Mouse (Mus musculus): Measurements from ENCODE around the gene Kctd20. TPM values are rescaled to one million over a fixed set of nuclear protein-coding genes. Genes with fewer than 3 reads are reported as not detected.

Gene Kctd20
- polyA plus RNA-seq, 1 experiment = 30.8 TPM

- H3K36me3 ChIP-seq (ENCODE audit: control insufficient read depth, insufficient read depth, low read length) = no peaks in the 10 kb centered on the region
- peaks cover 6% of the 10 kb centered on the region; the same call in 1 of the 2 replicates for H3K4me1 ChIP-seq (ENCODE audit: control insufficient read depth, insufficient read depth, low read length)
- peak; percentile 84 for DNase-seq
- TF ChIP-seq POLR2A (IDR thresholded peaks at IDR 0.05; ENCODE audit: low read depth, low read length) (no peak), CTCF (conservative IDR thresholded peaks at IDR 0.05; ENCODE audit: insufficient read depth, insufficient read length, low read depth, low read length) (peak; percentile 85)
- no peak overlapping the region for H3K4me3 ChIP-seq (ENCODE audit: insufficient read depth, low read depth, low read length)
- H3K27ac ChIP-seq (ENCODE audit: insufficient read depth, low read depth, low read length) = no peak overlapping the region
- H3K27me3 ChIP-seq (replicated peaks; ENCODE audit: control insufficient read depth, insufficient read depth, low read length) = no peaks in the 10 kb centered on the region
- WGBS = 9% methylated on average over 13 of the region's 13 CpGs
Observed at GRCm38 (mm10) chr17:28926380-28926779, 25.4 kb upstream of the Kctd20 start.

DNA sequence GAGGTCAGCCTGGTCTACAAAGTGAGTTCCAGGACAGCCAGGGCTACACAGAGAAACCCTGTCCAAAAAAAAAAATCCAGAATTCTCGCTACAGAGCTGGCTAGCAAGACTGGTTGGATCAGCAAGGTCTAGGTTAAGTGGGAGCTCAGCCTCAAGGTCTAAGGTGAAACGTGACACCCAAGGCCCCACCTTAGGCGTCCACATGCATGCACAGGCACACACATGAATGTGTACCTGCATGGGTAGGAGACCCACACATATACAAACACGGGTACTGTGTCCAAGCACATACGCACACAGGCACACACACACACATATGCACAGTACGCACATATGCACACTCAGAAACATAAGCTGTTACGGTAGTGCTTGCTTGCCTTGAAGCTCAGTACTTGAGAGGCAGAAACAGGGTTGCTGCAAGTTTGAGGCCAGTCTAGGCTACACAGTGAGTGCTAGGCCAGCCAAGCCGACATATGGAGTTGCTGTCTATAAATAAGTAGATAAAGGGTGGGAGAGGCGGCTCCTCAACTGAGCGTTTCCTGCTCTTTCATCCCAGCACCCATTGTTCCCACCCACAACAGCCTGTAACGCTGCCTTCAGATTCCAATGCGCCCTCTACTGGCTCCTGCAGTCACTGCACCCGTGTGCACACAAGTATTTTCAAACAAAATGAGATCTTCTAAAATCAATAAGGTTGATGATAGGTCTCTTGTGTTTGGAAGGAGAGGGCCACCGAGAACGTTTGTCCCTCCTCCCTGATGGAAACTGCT, 24.7 kb upstream of the Kctd20 start:
- Histone ChIP-seq H3K27ac (ENCODE audit: insufficient read depth, low read depth, low read length) (no peak overlapping the region), H3K4me3 (ENCODE audit: insufficient read depth, low read depth, low read length) (no peak overlapping the region), H3K36me3 (ENCODE audit: control insufficient read depth, insufficient read depth, low read length) (no peaks in the 10 kb centered on the region), H3K4me1 (ENCODE audit: control insufficient read depth, insufficient read depth, low read length) (peaks cover 6% of the 10 kb centered on the region; the same call in 1 of the 2 replicates), H3K27me3 (replicated peaks; ENCODE audit: control insufficient read depth, insufficient read depth, low read length) (no peaks in the 10 kb centered on the region)
- peak; percentile 66 for DNase-seq
- WGBS = 46% methylated on average over 15 of the region's 15 CpGs
- TF ChIP-seq POLR2A (IDR thresholded peaks at IDR 0.05; ENCODE audit: low read depth, low read length) (no peak), CTCF (conservative IDR thresholded peaks at IDR 0.05; ENCODE audit: insufficient read depth, insufficient read length, low read depth, low read length) (peak; percentile 83)

- WGBS = 52% methylated on average over 9 of the region's 9 CpGs
- no peaks in the 10 kb centered on the region for H3K36me3 ChIP-seq (ENCODE audit: control insufficient read depth, insufficient read depth, low read length)
- H3K4me3 ChIP-seq (ENCODE audit: insufficient read depth, low read depth, low read length) = no peak overlapping the region
- no peaks in the 10 kb centered on the region for H3K27me3 ChIP-seq (replicated peaks; ENCODE audit: control insufficient read depth, insufficient read depth, low read length)
- no peak overlapping the region for H3K27ac ChIP-seq (ENCODE audit: insufficient read depth, low read depth, low read length)
- H3K4me1 ChIP-seq (ENCODE audit: control insufficient read depth, insufficient read depth, low read length) = peaks cover 6% of the 10 kb centered on the region; the same call in 1 of the 2 replicates
- peak; percentile 43 for DNase-seq
- TF ChIP-seq POLR2A (IDR thresholded peaks at IDR 0.05; ENCODE audit: low read depth, low read length) (no peak), CTCF (conservative IDR thresholded peaks at IDR 0.05; ENCODE audit: insufficient read depth, insufficient read length, low read depth, low read length) (no peak)
Observed at GRCm38 (mm10) chr17:28928004-28928403, 23.7 kb upstream of the Kctd20 start.

- no peak overlapping the region for H3K4me3 ChIP-seq (ENCODE audit: insufficient read depth, low read depth, low read length)
- no peaks in the 10 kb centered on the region for H3K36me3 ChIP-seq (ENCODE audit: control insufficient read depth, insufficient read depth, low read length)
- TF ChIP-seq POLR2A (IDR thresholded peaks at IDR 0.05; ENCODE audit: low read depth, low read length) (no peak), CTCF (conservative IDR thresholded peaks at IDR 0.05; ENCODE audit: insufficient read depth, insufficient read length, low read depth, low read length) (no peak)
- WGBS = 90% methylated on average over 4 of the region's 4 CpGs
- no peak overlapping the region for H3K27ac ChIP-seq (ENCODE audit: insufficient read depth, low read depth, low read length)
- no peaks in the 10 kb centered on the region for H3K27me3 ChIP-seq (replicated peaks; ENCODE audit: control insufficient read depth, insufficient read depth, low read length)
- DNase-seq = no peak
- peaks cover 6% of the 10 kb centered on the region; the same call in 1 of the 2 replicates for H3K4me1 ChIP-seq (ENCODE audit: control insufficient read depth, insufficient read depth, low read length)
Observed at GRCm38 (mm10) chr17:28929369-28929768, 22.4 kb upstream of the Kctd20 start.

- Histone ChIP-seq H3K27me3 (replicated peaks; ENCODE audit: control insufficient read depth, insufficient read depth, low read length) (no peaks in the 10 kb centered on the region), H3K27ac (ENCODE audit: insufficient read depth, low read depth, low read length) (peak overlapping the region; percentile 82), H3K4me1 (ENCODE audit: control insufficient read depth, insufficient read depth, low read length) (peaks cover 6% of the 10 kb centered on the region; the same call in 1 of the 2 replicates), H3K36me3 (ENCODE audit: control insufficient read depth, insufficient read depth, low read length) (no peaks in the 10 kb centered on the region), H3K4me3 (ENCODE audit: insufficient read depth, low read depth, low read length) (peak overlapping the region; percentile 2; the same call in 1 of the 2 replicates)
- TF ChIP-seq POLR2A (IDR thresholded peaks at IDR 0.05; ENCODE audit: low read depth, low read length) (no peak), CTCF (conservative IDR thresholded peaks at IDR 0.05; ENCODE audit: insufficient read depth, insufficient read length, low read depth, low read length) (peak; percentile 56)
- DNase-seq = peak; percentile 98
- WGBS = 5% methylated on average over 14 of the region's 14 CpGs
Observed at GRCm38 (mm10) chr17:28930392-28931074, 21.2 kb upstream of the Kctd20 start.

- DNase-seq = peak; percentile 42
- no peak for TF ChIP-seq CTCF (conservative IDR thresholded peaks at IDR 0.05; ENCODE audit: insufficient read depth, insufficient read length, low read depth, low read length)
- TF ChIP-seq POLR2A (IDR thresholded peaks at IDR 0.05; ENCODE audit: low read depth, low read length) = no peak
- 76% methylated on average over 18 of the region's 18 CpGs for WGBS
Observed at GRCm38 (mm10) chr17:28931436-28932211, 20.1 kb upstream of the Kctd20 start.

More at GRCm38 (mm10) chr17:28931436-28932211, 20.1 kb upstream of the Kctd20 start:
- Histone ChIP-seq H3K4me1 (ENCODE audit: control insufficient read depth, insufficient read depth, low read length) (peaks cover 6% of the 10 kb centered on the region; the same call in 1 of the 2 replicates), H3K27me3 (replicated peaks; ENCODE audit: control insufficient read depth, insufficient read depth, low read length) (no peaks in the 10 kb centered on the region), H3K27ac (ENCODE audit: insufficient read depth, low read depth, low read length) (0 out of 2 replicates have a peak overlapping the region, but pooled peaks have one; percentile 0), H3K4me3 (ENCODE audit: insufficient read depth, low read depth, low read length) (no peak overlapping the region), H3K36me3 (ENCODE audit: control insufficient read depth, insufficient read depth, low read length) (no peaks in the 10 kb centered on the region)
